Mouse (Mus musculus) c-Kit-positive CD71-positive TER-119-positive erythroid progenitor cells, embryonic 14.5 days (primary cell): ENCODE measurements around the gene Irx1.

ENCODE experiments used
- DNase-seq: peaks from one replicate; pipeline ENCODE4 v3.0.0-alpha.2; 2013; ENCODE audit warnings: low spot score

Irx1 gene

DNA sequence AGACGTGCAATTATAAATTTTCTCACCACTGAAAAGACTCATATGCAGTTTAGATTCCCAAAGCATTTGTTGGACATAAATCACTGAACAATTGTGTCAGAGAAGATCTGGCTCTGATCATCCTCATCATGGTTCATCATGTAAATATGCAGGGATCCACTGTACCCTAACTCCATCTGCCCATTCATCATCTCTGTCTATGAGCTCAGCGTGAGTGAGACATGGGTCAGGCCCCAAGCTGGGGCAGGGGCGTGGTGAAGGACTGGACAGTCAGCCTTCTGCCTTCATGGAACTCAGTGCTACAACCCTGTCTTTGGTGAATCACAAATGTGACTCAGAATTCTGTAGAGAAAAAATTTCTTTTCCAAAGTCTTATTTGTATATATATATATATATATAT, 53.2 kb downstream of the Irx1 start:
- no peak for DNase-seq
